Mouse (Mus musculus): ENCODE data around the gene Tshz3.

Gene Tshz3

GRCm38 (mm10) chr7:36786713-36787421 is 88.9 kb downstream of the Tshz3 start:
- DNase-seq, result no peak

DNA sequence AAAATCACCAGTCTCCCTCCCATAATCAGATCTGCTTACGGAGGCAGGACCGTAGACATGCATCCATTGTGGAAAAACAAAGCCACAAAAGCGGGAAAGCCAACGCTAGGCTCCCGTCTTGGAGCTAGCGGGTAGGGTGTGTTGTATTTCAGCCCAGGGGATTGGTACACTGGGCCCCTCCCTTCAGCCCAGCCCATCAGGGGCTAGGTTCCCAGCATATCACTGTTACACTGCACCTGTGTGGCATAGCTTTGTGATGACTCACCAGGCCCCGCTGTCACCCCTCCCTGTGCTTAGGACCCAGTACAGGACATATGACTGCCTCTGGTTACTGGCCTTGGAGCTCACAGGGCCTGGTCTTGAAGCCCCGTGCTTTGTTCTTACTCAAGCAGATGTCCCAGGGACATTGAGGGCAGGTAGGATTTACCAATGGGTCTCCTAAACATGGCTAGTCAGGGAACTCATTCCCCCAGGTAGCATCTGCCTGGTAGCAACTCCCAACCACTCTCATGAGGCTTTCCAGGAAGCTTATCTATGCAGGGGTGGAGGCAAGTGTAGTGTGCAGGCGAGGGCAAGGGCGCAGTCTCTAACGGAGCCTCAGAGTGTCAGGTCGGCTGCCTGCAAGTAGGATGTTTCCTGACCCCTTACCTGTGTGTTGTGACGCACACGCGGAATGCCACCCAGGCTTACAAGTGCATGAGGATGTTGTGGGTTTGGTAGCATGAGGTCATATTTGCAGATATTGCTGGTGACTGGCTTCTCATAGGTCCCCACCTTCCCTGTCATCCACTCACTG is 98.7 kb downstream of the Tshz3 start:
- no peak for DNase-seq

Measured in kidney, adult 11 months (tissue).